Mouse (Mus musculus): ENCODE data around the gene Prim2. TPM values are rescaled to one million over a fixed set of nuclear protein-coding genes. Genes with fewer than 3 reads are reported as not detected.

The Prim2 gene
- total RNA-seq, 2 experiments from 2014 or later = 8.6 to 10.9 TPM

DNA sequence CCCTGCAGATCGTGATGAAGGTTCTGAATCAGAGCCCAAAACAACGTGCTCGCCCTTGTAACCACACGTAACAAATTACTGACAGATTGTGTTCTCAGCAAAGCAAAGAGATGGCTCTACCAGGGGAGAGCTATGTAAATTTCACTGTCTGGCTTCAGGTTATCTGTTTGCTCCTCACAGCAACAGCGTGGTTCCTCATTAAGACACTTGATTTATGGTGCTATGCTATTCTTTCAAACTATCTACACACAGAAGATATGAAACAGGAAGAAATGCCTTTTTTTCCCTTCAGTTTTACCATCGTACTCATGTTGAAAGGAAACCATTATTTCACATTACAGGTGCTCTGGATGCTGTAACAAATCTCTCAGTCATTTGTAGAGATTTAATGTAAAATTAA, 179.4 kb downstream of the Prim2 start:
- no peak for DNase-seq

DNA sequence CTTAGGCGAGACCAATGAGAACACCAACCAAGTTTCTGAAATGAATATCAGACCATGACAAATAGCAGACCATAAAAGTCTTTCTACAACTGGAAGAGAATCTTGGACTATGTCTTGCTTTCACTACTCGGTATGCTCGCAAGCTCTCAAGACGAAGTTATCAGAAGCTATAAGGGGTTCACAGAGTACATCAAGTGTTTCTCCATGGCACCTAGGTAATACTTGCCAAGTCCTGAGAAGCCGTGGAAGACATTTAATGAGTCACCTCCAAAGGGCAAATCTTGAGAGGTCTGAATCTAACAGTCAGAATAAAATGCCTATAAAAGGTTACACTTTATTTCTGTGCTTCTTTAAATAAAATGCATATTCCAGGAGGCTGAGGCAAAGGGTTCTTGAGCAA, 181.2 kb downstream of the Prim2 start:
- no peak for DNase-seq

DNA sequence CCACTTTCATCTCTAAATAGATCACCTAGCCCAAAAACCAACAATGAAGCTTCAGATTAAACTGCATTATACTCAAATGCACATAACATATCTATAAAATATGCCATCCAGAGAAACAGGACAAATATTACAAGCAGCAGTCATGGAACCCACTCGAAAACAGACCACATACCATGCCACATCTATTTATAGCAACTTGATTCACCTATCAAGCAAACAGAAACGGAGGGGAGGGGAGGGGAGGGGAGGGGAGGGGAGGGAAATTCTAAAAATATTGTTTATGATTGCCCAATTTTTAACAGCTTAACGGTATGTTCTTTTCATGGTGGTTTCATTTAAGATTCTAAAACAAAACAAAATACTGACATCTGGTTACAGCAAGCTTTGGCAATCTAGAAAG, 185.8 kb downstream of the Prim2 start:
- no peak for DNase-seq

DNA sequence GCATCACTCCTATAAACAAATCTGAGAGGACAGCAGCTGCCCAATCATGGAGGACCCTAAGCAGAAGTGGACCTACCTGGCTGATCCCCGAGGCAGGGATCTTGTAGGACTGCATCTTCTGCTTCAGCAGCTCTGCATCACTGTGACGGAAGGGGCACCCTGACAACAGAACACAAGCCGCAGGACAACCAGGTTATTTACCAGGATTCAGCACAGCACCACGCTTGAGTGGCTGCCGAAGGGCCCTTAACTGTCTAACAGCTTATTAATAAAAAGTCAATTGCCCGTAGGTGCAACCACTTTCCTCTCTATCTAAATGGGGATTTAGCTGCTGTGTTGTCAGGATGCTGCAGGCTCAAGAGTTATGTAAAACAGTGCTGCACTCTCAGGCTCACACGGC, 189.2 kb downstream of the Prim2 start:
- no peak for DNase-seq

- DNase-seq = no peak
These were observed 198.5 kb downstream of the Prim2 start for GRCm38 (mm10) chr1:33471069-33471468.

DNA sequence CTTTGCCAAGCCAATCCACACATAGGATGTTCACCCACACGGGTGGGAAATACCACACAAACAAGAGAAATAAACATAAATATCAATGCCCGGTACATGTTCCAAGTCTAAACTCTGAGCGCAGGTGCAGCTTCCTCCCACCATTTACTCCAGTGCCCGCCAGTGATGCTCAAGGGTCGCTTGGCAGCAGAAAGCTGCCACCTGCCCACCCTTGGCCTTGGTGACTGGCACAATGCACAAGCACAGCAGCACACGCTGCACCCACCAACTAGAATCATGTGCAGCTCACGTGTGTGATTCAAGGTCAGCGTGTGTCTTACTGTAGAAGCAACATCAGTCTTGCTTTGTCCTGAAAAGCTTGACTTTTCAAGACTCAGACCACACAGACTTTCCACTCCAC, 199.4 kb downstream of the Prim2 start:
- DNase-seq = no peak

- DNase-seq = no peak
These were observed 205.4 kb downstream of the Prim2 start for GRCm38 (mm10) chr1:33464234-33464633.

DNA sequence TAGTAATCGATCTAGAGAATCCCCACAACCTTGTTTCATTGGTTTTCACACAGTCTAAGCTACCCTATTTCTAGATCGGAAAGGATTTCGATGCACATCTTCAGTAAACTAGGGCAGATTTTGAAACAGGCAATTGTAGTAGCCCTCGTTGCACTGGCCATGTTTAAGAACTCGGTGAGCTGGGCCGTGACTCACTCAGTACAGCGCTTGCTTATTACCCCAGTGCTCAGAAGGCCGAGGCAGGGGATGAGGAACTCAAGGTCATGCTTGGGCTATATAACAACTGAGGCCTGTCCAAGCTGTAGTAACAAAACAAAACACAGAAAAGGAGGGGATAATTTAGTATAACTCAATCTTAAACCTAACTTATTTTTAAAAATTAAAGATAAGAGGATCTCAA, 208.9 kb downstream of the Prim2 start:
- DNase-seq = no peak

GRCm38 (mm10) chr1:33460262-33460661, 209.3 kb downstream of the Prim2 start:
- no peak for DNase-seq

DNA sequence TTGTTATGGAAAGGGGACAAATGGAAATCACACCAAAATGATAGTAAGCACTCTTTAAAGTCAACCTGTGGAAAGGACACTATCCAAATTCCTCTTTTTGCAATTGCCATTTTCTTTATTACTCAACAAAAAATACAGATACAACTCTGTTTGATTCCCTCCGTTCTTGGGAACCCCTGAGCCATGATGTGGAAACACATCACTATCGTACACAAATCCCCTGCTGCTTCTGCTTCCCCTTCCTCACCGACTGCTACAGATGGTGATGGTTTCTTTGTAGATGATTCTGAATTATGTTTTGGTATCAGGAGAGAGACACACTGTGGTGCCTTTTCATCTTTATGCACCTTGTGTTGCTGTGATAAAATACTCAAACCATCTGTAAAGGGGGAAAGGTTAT, 210.6 kb downstream of the Prim2 start:
- DNase-seq = no peak

- no peak for DNase-seq
These were observed 215.3 kb downstream of the Prim2 start for GRCm38 (mm10) chr1:33454251-33454650.

- DNase-seq = no peak
These were observed 216.3 kb downstream of the Prim2 start for GRCm38 (mm10) chr1:33453299-33453698.

DNA sequence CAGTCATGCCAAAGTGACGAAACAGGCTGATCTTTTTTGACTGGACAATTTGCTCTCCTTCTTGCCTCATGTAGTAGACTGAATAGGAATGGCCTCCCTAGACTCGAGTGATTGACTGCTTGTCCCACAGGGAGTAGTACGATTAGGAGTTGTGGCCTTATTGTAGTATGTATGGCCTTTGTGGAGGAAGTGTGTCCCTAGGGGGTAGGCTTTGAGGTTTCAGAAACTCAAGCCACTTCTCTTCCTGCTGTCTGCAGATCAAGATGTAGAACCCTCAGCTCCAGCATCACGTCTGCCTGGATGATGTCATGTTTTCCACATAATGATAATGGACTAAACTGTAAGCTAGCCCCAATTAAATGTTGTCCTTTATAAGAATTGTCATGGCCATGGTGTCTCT, 222.4 kb downstream of the Prim2 start:
- no peak for DNase-seq

DNA sequence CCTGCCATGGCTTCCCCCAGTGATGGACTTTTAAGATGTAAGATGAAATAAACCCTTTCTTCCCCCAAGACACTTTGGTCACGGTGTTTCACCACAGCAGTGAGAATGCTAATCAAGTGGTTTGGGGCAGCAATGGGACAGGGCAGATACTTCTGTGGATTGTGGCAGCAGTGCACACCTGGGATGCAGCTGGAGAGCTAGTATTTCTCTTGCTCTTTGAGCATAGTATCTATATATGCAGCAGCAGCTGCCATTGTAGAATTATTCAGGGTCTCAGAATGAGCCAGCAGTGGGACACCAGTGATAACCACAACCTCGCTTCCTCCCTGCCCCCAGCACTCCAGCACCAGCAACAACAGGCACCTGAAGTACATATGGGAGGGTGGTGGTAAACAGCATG, 233.4 kb downstream of the Prim2 start:
- DNase-seq = no peak

Other genes with a start within 250 kb of the Prim2 start
- gene Rab23, start 50.1 kb upstream of the Prim2 start, total RNA-seq (2021) = 10 to 100 TPM; 11.6 to 14.6 TPM
- gene Bag2, start 88.0 kb upstream of the Prim2 start, total RNA-seq (2021) = 10 to 100 TPM; 15.7 to 19.8 TPM
- gene Zfp451, start 144.8 kb upstream of the Prim2 start, total RNA-seq (2021) = 10 to 100 TPM; 28.4 to 36.2 TPM
- gene Bend6, start 238.0 kb upstream of the Prim2 start, total RNA-seq (2021) = 1 to 10 TPM; 1.5 TPM
- 100 to 1,000 TPM in 1 of 2 experiments, 10 to 100 TPM in 1; 95.3 to 136 TPM for gene Dst, start 238.4 kb upstream of the Prim2 start, total RNA-seq (2021)

Data from adrenal gland, postnatal 10 days (tissue).